Mouse (Mus musculus) v-Abl transformed pro-B cells (cell line): ENCODE results near the gene Cc2d1a.

ENCODE experiments used
- in situ Hi-C, 2 experiments: fragments of 400-800 bp; cut with MboI; formaldehyde crosslinking; loops; one replicate each; pipeline ENCODE4 v1.15.1; 2025; ENCODE audit not compliant: unreplicated experiment in 2 of 2

The Cc2d1a gene

DNA sequence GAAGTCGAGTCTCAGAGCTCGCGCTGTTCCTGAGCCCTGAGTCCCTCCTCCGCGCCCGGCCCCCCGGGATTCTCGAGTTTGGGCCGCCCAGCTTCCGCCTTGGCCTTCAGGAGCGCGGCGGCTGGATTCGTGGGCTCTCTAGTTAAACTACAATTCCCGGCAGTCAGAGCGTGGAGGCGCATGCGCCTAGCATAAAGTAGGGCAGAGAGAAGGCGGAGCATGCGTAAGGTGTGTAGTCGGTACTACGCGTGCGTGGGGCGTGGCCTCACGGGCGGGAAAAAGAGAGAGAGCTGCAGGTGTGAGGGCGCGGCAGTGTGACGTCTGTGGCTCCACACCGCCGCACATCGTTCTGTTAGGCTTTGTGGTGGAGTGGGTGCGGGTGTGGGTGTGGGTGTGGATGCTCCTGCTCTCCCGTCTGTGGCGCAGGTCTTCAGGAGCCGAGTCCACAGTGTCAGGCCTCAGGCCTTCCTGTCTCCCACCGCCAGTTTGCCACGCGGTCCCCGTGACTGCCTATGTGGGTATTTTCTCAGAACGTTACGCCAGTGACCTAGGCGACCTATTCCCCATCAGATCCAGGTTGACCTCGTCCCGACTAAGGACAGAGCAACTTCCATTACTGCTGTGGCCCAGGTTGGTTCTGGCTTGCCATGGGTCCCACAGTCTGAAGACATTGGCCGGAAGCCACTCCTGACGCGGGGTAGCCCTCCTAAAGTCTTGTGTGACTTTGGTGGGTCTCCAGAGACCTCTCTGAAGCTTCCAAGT, at the start of gene Cc2d1a, which contains the start of gene 4930432K21Rik:
Cc2d1a (minus strand) TSS at position 168 of the 762 bp plus-strand sequence.
4930432K21Rik (plus strand) TSS at position 257 of the 762 bp plus-strand sequence.
- in situ Hi-C loops, result no loop called here

DNA sequence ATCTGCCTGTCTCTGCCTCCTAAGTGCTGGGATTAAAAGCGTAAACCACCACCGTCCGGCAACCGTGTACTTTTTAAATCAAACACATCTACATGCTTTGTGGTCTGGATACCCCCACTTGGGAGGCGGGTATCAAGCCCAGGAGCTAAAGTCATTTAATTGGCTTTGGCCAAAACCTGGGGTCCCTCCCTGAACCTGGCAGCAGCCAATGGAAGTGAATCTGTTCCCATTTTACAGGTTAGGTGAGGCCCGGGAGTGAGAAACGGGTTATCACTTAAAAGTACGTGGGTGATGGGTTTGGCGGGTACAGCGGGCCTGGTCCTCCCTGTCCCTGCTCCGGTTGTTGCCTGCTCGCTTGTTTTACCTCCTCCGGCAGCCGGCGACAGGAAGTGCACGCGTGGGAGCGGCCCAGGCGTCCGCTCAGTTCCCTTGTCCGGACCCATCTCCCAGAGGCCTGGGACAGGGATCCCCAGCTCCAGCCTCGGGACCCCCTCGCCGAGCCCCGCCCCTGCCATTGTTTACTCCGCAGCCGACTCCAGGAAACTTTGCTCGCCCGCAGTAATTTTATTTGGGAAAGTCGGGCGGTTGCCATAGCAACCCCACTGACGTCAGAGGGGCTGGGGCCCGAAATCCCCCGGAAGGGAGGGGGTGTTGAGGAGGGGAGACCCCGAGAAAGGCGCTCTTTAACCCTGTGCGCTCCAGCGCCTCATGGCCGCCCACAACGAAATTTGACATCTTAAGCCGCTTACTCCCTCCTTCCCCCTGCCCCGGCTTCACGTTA, 49.6 kb upstream of the Cc2d1a start:
- in situ Hi-C loops, result no loop called here

DNA sequence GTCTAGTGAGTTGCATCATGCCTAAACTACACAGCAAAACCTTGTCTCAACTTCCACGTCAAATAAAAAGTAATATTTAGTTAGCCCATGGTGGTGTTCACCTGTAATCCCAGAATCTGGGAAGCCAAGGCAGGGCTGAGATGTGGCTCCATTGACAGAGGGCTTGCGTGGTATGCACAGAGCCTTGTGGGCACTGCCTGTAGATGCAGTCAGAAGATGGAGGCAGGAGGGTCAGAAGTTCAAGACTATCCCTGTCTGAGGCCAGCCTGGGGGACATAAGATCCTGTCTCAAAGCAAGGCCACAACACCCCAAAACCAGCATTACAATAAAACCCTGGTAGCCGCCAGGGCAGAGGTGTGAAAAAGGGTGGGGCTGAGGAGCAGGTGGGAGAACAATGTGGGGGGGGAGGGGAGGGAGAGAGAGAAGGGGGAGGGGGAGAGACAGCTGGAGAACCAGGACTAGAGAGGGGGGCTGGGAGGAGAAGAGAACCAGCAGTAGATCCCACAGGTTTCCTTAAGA, 46.5 kb upstream of the Cc2d1a start:
- in situ Hi-C loops, result no loop called here

DNA sequence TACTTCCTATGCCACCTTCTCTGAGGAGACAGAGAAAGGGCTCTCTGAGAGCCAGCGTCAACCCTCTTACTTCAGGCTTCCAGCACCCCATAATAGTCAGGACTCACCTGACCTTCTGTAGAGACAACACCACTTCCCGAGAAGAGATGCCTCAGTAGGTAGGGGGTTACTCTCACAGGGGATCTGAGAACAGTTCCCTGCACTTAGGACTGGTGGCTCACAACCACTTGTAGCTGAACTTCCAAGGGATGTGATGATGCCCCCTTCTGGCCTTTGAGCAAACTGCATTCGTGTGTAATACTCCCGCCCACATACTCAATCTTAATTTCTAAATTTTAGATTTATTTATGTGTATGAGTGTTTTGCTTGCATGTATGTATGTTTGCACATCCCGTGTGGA, 45.8 kb upstream of the Cc2d1a start:
- in situ Hi-C loops, result no loop called here

DNA sequence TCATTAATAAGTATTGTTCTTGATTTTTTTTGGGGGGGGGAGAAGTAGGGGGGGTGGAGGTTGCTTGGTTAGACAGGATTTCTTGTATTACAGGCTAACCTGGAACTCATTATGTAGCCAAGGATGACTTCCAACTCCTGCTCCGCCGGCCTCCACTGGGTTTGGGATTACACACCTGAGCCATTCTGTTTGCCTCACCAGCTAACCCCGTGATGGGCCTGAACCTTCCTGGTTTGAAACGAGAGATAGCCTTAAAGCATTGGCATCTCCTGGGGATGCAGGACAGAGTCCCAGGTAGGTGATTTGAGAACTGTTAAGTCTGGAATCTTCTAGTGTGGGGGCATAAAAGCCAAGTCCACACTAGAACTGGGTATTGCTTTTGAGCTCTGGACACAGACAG, 45.4 kb upstream of the Cc2d1a start:
- in situ Hi-C loops, result no loop called here

DNA sequence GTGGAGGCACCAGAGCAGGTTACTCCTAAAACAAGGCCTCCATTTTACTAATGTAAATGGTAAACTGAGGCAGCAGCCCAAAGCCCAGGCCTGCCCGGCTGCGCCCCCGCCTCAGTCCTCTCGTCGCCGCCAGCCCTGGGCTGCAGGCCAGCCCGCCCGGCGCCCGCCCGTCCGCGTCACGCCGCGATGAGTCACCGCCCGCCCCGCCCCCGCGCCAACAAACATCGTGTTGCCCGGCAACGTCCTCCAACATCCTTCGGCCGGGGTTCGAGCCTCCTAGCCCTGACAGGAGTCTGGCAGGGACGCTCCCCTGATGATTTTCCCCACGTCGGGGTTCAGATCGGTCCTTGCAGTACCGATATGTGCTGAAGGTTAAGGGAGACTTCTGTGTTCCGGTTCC, 44.8 kb upstream of the Cc2d1a start:
- in situ Hi-C loops, result no loop called here

DNA sequence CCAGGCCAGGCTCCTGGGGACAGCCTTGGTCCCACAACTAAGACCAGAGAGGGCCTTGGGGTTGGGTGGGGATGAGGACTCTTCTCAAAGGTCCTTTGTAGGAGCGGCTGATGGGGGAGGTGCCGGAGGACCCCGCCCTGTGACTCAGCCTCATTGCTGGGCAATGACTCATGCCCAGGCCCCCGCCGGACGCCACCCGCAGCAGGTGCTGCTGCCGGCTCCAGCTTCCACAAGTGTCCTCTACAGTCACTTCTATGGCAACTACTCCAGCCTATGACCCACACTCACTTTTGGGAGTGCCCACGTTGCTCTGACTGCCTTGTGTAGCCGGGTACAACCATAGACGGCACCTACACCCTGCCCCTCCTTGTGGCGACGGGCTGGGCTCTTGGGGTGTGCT, 44.3 kb upstream of the Cc2d1a start:
- in situ Hi-C loops, result no loop called here

DNA sequence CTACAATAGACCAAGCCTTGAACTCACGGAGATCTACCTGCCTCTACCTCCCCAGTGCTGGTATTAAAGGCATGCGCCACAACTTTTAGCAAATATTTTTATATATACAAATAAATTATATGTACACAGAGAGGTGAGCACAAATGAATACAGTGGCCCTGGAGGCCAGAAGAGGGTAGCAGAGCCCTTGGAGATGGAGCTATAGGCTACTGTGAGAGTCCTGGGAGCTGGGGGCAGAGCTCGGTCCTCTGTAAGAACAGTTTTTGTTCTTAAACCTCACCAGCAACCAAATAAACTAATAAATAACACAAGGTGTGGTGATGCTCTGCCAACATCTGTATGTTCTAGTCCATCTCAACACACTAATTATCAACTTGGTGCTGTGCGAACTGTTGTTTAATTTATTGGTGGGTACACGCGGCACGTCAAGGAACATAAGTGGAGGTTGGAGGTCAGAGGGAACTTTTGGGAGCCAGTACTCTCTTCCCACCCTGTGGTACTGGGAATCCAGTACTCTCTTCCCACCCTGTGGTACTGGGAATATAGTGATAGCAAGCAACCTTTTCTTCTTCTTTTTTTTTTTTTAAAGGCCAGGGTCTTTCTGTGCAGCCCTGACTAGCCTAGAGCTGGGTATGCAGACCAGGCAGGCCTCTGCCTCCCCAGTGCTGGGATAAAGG, 42.6 kb upstream of the Cc2d1a start:
- in situ Hi-C loops, result no loop called here

DNA sequence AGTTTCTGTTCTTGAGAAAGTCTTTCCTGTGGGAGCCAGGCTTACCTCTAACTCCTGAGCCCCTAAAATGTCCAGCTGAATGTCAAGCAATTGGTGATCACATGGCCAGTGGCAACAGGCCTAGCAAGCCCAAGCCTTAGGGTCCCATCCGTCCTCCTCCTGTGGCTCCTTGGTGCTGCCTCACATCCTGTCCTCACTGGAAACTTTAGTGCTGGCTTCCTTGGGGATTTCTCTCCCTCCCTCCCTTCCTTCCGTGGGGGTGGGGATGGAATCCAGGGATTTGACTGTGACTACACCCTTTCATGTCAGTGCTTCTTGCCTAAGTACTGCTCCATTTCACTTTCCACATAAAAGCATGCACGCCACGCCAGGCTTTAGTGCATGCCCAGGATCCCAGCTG, 41.9 kb upstream of the Cc2d1a start:
- in situ Hi-C loops, result loop anchor here (5.0 kb wide), 3 partner anchors 93 to 173 kb away; no protein-coding TSS in a partner anchor

DNA sequence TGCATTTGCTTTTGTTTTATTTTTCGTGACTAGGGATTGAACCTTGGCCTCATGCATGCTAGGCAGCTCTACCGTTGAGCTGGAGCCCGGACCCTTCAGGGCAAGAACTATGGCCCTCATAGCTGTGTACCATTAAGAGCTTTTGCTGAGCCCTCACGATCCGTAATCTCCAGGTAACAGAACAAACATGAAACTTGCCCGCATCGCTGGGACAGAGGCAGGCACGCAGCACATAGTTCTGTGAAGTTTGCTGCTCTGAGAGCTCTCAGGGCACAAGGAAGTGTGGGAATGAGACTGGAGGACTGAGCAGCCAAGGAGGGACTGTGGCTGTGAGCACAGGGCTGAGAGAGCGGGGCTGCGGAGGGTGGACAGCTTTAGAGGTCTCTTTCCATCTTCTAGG, 40.9 kb upstream of the Cc2d1a start:
- in situ Hi-C loops, result loop anchor here (5.0 kb wide), 3 partner anchors 94 to 174 kb away; no protein-coding TSS in a partner anchor

DNA sequence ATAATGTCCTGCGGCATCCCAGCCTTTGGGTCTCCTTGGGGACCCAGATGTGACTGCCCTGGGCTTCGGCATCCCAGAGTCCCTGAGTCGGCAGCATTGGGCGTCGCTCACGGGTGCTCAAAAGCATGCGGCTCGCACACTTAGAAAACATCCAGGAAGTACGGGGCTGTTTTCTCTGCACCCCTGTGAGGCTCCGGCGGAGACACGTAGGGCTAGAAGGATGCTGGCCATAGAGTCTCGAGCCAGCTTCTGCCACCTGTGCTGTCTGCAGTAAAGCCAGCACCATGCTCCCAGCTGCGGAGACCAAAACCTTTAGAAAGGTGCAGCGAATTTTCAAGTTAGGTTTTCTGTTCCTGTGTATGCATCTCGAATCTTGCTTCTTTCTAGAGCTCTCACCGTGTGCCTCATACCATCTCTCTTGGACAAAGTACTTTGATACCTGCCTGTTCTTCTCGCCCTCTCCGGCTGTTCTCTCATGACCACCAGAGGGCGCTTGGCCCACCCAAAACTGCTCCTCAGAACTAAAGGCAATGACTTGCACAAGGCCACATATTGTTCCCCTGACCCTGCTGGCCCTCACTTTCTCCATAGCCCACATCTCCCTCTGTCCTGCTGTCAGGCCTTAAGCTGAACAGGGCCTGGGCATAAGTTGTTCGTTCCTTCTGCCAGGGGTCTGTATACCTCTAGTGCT, 39.5 kb upstream of the Cc2d1a start:
- in situ Hi-C loops, result loop anchor here (5.0 kb wide), 3 partner anchors 95 to 175 kb away; no protein-coding TSS in a partner anchor

DNA sequence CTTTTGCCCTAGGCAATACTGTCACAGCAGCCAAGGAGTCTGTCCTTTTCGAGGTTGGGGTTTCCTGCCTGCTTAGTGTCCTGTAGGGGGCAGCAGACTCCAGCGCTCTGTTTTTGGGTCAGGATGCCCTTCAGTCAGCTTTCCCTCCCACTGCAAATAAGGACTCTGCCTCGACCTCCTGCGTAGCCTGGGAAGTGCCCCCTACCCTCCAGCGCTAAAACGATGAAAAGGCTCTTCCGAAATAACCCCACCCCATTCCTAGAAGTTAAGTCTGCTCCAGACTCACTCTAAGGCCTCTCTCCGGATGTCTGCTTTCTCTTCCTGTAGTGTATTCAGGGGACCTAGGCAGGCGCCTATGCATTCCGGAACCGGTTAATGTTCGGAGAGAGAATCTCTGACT, 38.8 kb upstream of the Cc2d1a start:
- in situ Hi-C loops, result loop anchor here (5.0 kb wide), 3 partner anchors 96 to 176 kb away; no protein-coding TSS in a partner anchor

DNA sequence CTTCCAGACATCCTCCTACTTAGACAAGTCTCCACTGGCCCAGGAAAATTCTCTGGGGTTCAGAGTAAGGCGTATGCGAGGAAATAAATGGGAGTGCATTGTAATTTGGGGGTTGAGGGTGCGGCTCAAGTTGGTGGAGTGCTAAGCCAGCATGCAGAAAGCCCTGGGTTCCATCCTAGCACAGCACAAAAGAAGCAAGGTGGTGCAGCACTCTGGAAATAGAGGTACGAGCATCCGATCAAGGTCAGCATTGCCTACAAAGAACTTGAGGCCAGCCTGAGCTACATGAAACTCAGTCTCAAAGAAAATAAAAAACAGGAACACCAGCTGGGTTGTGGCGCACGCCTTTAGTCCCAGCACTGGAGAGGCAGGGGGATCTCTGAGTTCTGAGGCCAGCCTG, 37.4 kb upstream of the Cc2d1a start, which contains the start of gene Nanos3:
Nanos3 (minus strand) TSS at position 101 of the 400 bp plus-strand sequence.
- in situ Hi-C loops, result loop anchor here (5.0 kb wide), 3 partner anchors 97 to 177 kb away; no protein-coding TSS in a partner anchor

DNA sequence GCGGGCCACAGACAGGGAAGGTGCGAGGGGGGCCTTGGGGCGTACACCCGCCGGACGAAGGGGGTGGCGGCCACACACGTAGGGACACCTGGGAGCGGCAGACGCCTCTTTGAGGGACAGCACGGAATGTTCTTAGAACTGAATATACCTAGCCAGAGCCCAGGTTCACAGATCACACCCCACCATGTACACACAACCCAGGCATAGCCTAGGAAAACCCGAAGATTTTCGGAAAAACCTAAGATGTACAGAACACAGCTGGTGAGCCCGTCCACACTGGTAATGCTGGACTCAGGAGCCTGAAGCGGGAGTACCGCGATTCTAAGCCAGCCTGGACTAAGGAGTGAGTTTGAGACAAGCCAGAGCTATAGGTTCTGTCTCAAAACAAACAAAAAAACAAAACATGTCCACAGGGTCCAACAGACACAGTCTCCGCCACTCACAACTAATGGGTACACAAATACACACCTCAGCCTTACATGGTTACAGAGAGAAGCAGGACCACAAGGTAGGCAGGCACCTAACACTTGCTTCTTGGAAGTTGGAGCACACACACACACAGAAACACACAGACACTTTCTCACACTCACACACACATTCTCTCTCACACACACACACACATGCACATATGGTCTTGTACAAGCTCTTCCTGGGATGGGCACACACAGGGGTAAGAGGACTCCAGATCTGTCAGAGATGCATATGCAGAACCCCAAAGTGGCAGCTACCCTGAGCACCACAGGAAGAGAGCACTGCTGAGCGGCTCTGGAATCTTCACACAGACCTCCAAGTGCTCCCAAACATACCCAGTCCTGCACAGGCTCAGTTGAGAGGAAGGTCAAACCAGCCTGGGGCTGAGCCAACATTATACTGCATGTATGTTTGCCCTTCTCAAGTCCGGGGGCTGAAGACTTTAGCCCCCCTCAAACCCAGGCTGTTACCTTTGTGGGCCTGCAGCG, 36.6 kb upstream of the Cc2d1a start:
- in situ Hi-C loops, result loop anchor here (5.0 kb wide), 5 partner anchors 33 to 178 kb away; no protein-coding TSS in a partner anchor

DNA sequence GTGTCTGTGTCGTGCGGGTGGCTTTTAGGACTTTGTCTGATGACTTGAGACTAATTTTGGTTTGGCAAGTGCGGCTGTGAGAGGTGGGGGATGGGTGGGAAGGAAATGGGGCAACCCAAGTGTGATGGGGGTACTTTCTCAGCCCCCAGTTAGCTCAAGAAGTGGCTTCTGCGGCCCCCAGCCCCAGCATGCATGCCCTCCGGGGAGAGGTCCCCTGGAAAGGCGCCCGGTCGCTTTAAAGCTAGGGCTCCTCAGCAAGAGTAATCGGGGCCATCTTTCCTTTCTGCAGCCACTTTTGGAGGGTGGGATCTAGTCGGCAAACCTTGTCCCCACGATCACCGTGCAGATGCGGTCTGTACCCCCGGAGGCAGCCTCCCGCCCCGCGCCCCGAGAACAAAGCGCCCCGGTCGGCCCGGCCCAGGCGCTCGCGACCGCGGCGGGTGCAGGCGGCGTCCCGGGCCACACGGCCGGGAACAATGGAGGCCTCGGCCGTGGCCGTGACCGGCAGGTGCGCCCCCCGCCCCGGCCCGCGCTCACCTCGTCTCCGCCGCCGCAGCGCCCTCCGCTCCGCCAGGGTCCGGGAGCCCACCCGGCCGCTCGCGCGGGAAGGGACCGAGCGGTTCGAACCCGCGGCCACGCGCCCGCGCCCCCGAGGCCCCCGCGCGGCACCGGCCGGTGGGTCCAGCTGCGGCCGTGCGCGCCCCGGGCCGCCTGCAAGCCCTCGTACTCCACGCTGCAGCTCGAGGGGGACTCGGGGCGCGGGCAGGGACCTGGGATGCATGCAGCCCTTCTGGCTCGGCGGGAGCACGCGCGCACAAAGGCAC, 35.7 kb upstream of the Cc2d1a start:
- in situ Hi-C loops, result loop anchor here (5.0 kb wide), 3 partner anchors 34 to 179 kb away; no protein-coding TSS in a partner anchor

DNA sequence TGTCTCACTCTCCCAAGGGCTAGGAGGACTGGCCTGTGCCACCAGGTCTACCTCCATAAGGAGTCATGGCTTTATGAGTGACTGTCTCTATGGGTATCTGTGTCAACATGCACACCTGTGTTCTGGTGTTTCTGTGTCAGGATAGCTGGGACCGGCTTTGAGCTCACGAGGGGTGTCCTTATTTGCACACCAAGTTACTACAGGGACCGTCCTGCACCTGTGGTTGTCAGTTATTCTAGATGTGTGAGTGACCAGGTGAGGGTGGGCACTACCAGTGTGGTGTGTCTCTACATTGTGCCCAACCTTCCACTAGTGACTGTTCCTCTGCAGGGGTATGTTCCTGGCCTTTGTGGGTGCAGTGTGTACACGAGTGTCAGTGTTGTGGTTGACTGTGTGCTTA, 35.1 kb upstream of the Cc2d1a start:
- in situ Hi-C loops, result loop anchor here (5.0 kb wide), 3 partner anchors 34 to 179 kb away; no protein-coding TSS in a partner anchor

DNA sequence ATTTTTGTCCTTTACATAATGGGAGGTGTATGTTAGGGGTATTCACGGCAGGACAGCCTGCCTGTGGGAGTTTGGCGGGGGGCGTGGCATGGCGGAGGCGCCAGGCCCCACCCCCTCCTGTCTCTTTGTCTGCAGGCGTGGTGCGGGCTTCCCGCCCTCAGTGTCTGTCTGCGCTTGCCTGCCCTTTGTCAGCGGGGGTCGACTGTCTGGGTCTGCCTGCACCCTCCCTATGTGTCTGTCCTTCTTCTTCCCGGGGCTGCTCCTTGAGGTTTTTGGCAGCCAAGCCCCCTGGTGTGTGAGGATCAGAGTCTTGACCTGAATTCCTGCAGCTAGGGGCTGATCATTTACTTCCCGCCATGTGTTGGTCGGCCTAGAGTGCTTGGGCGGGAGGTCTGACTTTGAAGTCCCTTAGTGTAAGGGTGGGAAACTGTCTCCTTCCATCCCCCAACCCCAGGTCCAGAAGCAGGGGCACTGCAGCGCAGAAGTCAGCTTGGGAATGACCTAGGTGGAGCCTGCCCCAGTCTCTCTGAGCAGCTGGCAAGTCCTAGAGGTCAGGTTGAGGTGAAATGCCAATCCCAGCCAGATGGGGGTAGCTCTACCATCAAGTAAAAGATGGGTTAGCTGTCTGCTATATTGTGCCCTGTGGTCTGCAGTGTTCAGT, 32.9 kb upstream of the Cc2d1a start:
- in situ Hi-C loops, result loop anchor here (5.0 kb wide), 3 partner anchors 37 to 182 kb away; no protein-coding TSS in a partner anchor
